Mouse (Mus musculus) adrenal gland, postnatal 10 days (tissue): ENCODE measurements around the gene Cep85l. TPM values are rescaled to one million over a fixed set of nuclear protein-coding genes. Genes with fewer than 3 reads are reported as not detected.

ENCODE experiments used
- total RNA-seq, 2 experiments: library from RNA; stranded (reverse); gene quantifications; 2 replicates each; pipeline ENCODE4 v1.2.3; 2021

Gene Cep85l
- total RNA-seq, 2 experiments from 2014 or later, result 15.7 to 17.4 TPM

Other genes with a start within 250 kb of the Cep85l start
- gene Pln, start 42.3 kb downstream of the Cep85l start, total RNA-seq, result under 1 TPM; 0.27 to 0.51 TPM
- gene Asf1a, start 216.8 kb upstream of the Cep85l start, total RNA-seq, result 10 to 100 TPM; 34.4 to 35.1 TPM